Mouse (Mus musculus) ovary, adult 18-20 months (tissue): ENCODE measurements around the gene Tpm1.

Source experiments
- DNase-seq: peaks from one replicate; pipeline ENCODE4 v3.0.0; 2022; ENCODE audit warnings: low spot score, mixed read lengths

The Tpm1 gene

GRCm38 (mm10) chr9:67046881-67047605 lies 2.2 kb downstream of the Tpm1 start:
- no peak for DNase-seq

GRCm38 (mm10) chr9:67045966-67046602 lies 3.1 kb downstream of the Tpm1 start:
- no peak for DNase-seq

- no peak for DNase-seq
Measured at GRCm38 (mm10) chr9:67045306-67045675, 3.9 kb downstream of the Tpm1 start.

- DNase-seq: peak; percentile 70
Measured at GRCm38 (mm10) chr9:67044551-67045305, 4.5 kb downstream of the Tpm1 start.

- DNase-seq: peak; percentile 99
Measured at GRCm38 (mm10) chr9:67043231-67044199, 5.7 kb downstream of the Tpm1 start.

- DNase-seq: no peak
Measured at GRCm38 (mm10) chr9:67042813-67043207, 6.4 kb downstream of the Tpm1 start.

- DNase-seq: no peak
Measured at GRCm38 (mm10) chr9:67041840-67042812, 7.1 kb downstream of the Tpm1 start.

- DNase-seq: no peak
Measured at GRCm38 (mm10) chr9:67040963-67041839, 8.0 kb downstream of the Tpm1 start.

- DNase-seq: no peak
Measured at GRCm38 (mm10) chr9:67039867-67040266, 9.3 kb downstream of the Tpm1 start.

- DNase-seq: no peak
Measured at GRCm38 (mm10) chr9:67038686-67039085, 10.5 kb downstream of the Tpm1 start.

GRCm38 (mm10) chr9:67037666-67038065 lies 11.5 kb downstream of the Tpm1 start:
- no peak for DNase-seq

- DNase-seq: no peak
Measured at GRCm38 (mm10) chr9:67036527-67037118, 12.6 kb downstream of the Tpm1 start.

GRCm38 (mm10) chr9:67035957-67036451 lies 13.2 kb downstream of the Tpm1 start:
- no peak for DNase-seq

- no peak for DNase-seq
Measured at GRCm38 (mm10) chr9:67034677-67035076, 14.5 kb downstream of the Tpm1 start.

GRCm38 (mm10) chr9:67033016-67033415 lies 16.2 kb downstream of the Tpm1 start:
- no peak for DNase-seq

- no peak for DNase-seq
Measured at GRCm38 (mm10) chr9:67032611-67033010, 16.6 kb downstream of the Tpm1 start.

- no peak for DNase-seq
Measured at GRCm38 (mm10) chr9:67029518-67029917, 19.7 kb downstream of the Tpm1 start.

GRCm38 (mm10) chr9:67028929-67029328 lies 20.3 kb downstream of the Tpm1 start:
- DNase-seq: no peak

GRCm38 (mm10) chr9:67028133-67028724 lies 21.0 kb downstream of the Tpm1 start:
- DNase-seq: no peak
